Mouse (Mus musculus) Patski (cell line): ENCODE data around the gene Dlgap4. TPM values are rescaled to one million over a fixed set of nuclear protein-coding genes. Genes with fewer than 3 reads are reported as not detected.
A peak's percentile ranks its signal among the peaks of the same experiment; 100 is the strongest.

Experiments
- ATAC-seq: fragments of 100-300 bp; one replicate; pipeline ENCODE4 v1.8.0; 2021
- CTCF ChIA-PET: fragments of 350-600 bp; sonication (Branson Sonifier 250); formaldehyde crosslinking; loops from one replicate; lab custom pipeline; 2022; ENCODE audit warnings: inconsistent platforms; lab: Charles Lee
- POLR2A ChIA-PET: fragments of 350-600 bp; sonication (Branson Sonifier 250); formaldehyde crosslinking; loops from one replicate; lab custom pipeline; 2022; ENCODE audit warnings: antibody characterized with exemption, inconsistent platforms; lab: Charles Lee
- DNase-seq: peaks from one replicate; pipeline ENCODE4 v3.0.0-alpha.2; 2011; ENCODE audit warnings: low read depth, low spot score
- H3K27me3 ChIP-seq: fragments of 371-371 bp; one replicate; pipeline ENCODE4 v1.5.1; 2021
- CTCF ChIP-seq: fragments of 100-300 bp; IDR thresholded peaks from one replicate; pipeline ENCODE4 v1.5.1; 2021
- in situ Hi-C: fragments of 300-500 bp; cut with MboI; formaldehyde crosslinking; loops from 3 replicates; pipeline ENCODE4 v1.11.1; 2018; ENCODE audit warnings: low pct_unique_long_range_greater_than_20kb, mixed read lengths
- polyA plus RNA-seq: library from polyadenylated mRNA; unstranded; gene quantifications from one replicate; pipeline ENCODE4 v1.2.3, GENCODE M21; 2021

Dlgap4 gene
- polyA plus RNA-seq, 1 experiment from 2014 or later = 44.7 TPM

DNA sequence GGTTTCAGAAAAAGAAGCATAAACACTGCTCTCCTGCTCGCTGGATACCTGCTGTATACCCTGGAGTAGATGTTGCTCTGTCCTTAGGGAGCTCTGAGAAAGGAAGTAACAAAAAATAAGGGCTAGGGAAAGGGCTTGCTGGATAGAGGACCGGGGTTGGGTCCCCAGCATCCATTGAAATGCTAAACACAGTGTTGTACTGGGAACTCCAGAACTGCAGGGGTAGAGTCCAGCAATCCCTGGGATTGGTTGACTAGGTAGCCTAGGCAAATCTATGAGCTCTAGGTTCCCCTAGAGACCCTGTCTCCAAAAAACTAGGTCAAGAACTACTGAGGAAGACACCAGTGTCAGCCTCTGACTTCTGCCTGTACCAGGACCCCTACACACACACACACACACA, 27.6 kb downstream of the Dlgap4 start:
- in situ Hi-C loops = no loop called here
- peaks cover 54% of the 10 kb centered on the region for H3K27me3 ChIP-seq
- TF ChIP-seq CTCF = no peak
- CTCF ChIA-PET = no interaction called here
- ATAC-seq (no peak), DNase-seq (no peak)
- POLR2A ChIA-PET = no interaction called here

GRCm38 (mm10) chr2:156642931-156643330, 29.4 kb downstream of the Dlgap4 start:
- TF ChIP-seq CTCF = no peak
- CTCF ChIA-PET = no interaction called here
- POLR2A ChIA-PET = no interaction called here
- ATAC-seq (no peak), DNase-seq (no peak)
- in situ Hi-C loops = no loop called here
- H3K27me3 ChIP-seq = peaks cover 62% of the 10 kb centered on the region

GRCm38 (mm10) chr2:156643406-156643805, 29.9 kb downstream of the Dlgap4 start:
- H3K27me3 ChIP-seq = peaks cover 59% of the 10 kb centered on the region
- no peak for TF ChIP-seq CTCF
- ATAC-seq = no peak
- in situ Hi-C loops = no loop called here
- ChIA-PET POLR2A (no interaction called here), CTCF (no interaction called here)
- DNase-seq = no peak

GRCm38 (mm10) chr2:156645145-156645544, 31.6 kb downstream of the Dlgap4 start:
- H3K27me3 ChIP-seq = peaks cover 51% of the 10 kb centered on the region
- ChIA-PET POLR2A (interaction anchor here (0.6 kb wide), 1 partner anchor 1093 kb away, joined by 3 read pairs; no protein-coding TSS in a partner anchor), CTCF (no interaction called here)
- ATAC-seq (no peak), DNase-seq (no peak)
- no peak for TF ChIP-seq CTCF
- in situ Hi-C loops = no loop called here

DNA sequence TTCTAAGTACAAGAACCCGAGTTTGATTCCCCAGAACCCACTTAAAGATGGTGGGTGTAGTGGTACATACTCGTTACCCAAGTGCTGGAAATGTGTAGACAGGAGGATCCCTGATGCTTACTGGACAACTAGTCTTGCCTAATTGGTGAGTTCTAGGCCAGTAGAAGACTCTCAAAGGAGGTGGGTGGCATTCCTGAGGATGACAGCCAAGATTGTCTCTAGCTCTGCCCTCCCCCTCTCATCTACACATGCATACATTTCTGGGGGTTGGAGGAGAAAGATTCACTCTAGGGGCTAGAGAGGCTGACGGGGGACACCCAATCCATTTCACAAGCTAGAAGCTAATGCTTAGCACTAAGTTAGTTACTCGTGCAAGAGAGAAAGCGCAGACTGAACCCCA, 33.4 kb downstream of the Dlgap4 start:
- in situ Hi-C loops = no loop called here
- H3K27me3 ChIP-seq = peaks cover 50% of the 10 kb centered on the region
- ATAC-seq = no peak
- no peak for DNase-seq
- POLR2A ChIA-PET = no interaction called here
- CTCF ChIA-PET = no interaction called here
- TF ChIP-seq CTCF = no peak

DNA sequence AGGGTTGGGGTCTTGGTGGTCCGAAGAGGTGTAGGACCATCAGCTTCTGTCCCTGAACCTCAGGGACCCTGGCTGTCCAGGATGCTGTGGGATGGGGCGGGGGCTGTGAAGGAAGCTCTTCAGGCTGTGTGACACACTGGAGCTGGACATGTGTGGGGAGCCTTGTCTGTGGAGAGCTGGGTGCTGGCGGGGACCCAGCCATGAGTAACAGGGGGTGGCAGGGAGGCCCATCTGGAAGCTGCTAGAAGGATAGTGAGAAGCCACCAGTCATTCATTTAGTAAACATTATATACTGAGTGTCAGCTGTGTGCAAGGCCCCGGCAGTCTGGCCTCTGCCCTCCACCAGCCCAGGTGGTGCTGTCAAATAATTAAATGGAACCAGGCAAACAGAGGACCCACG, 34.5 kb downstream of the Dlgap4 start:
- ChIA-PET CTCF (no interaction called here), POLR2A (no interaction called here)
- no peak for TF ChIP-seq CTCF
- no peak for ATAC-seq
- DNase-seq = no peak
- in situ Hi-C loops = no loop called here
- peaks cover 43% of the 10 kb centered on the region for H3K27me3 ChIP-seq

DNA sequence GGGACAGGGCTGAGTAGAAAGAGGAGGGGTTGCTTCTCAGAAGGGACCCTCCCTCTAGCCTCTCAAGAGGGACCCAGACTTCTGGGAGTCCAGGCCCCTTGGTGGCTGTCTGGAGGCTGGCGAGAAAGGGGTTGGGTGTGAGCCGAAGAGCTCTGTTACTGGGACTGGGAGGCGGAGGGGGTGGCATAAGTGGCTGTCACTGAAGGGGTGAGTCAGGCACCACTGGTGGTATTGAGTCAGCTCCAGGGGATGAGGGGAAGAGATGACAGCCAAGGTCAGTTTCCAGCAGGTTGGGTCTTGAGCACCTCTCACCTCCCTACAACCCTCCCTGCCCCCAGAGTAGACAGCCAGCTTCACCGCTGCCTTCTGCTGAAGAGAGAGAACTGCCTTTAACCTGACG, 35.9 kb downstream of the Dlgap4 start:
- in situ Hi-C loops = no loop called here
- DNase-seq = no peak
- CTCF ChIA-PET = no interaction called here
- ATAC-seq = no peak
- no peak for TF ChIP-seq CTCF
- POLR2A ChIA-PET = no interaction called here
- H3K27me3 ChIP-seq = peaks cover 41% of the 10 kb centered on the region

- POLR2A ChIA-PET = no interaction called here
- in situ Hi-C loops = loop anchor here (25.0 kb wide), 1 partner anchor 614 kb away; no protein-coding TSS in a partner anchor
- no peak for ATAC-seq
- no peak for TF ChIP-seq CTCF
- DNase-seq = no peak
- CTCF ChIA-PET = no interaction called here
- H3K27me3 ChIP-seq = peaks cover 45% of the 10 kb centered on the region
Observed at GRCm38 (mm10) chr2:156651019-156651418, 37.5 kb downstream of the Dlgap4 start.

- peak; percentile 10 for DNase-seq
- POLR2A ChIA-PET = no interaction called here
- in situ Hi-C loops = loop anchor here (25.0 kb wide), 1 partner anchor 616 kb away; no protein-coding TSS in a partner anchor
- CTCF ChIA-PET = interaction anchor here (1.6 kb wide), 1 partner anchor 18 kb away, joined by 3 read pairs; no protein-coding TSS in a partner anchor
- peaks cover 35% of the 10 kb centered on the region for H3K27me3 ChIP-seq
- no peak for ATAC-seq
- TF ChIP-seq CTCF = no peak
Observed at GRCm38 (mm10) chr2:156652841-156653240, 39.3 kb downstream of the Dlgap4 start.

DNA sequence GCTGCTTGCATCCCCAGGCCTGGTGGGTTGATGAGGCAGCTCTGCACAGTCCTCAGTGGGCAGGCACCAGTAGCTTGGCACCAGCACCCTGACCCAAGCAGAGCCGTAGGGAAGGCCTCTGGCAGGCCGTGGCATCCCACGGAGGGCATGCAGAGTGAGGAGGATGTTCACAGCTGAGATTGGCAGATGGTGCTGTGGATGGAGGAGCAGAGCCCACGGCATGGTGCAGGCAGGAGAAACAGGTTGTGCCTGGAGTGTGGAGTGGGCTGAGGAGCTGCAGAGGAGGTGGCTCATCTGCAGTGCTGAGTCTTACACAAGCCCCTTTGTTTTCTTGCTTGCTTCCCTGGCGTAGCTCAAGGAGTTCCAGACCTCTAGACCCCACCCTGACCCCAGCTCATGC, 40.6 kb downstream of the Dlgap4 start:
- in situ Hi-C loops = loop anchor here (25.0 kb wide), 1 partner anchor 617 kb away; no protein-coding TSS in a partner anchor
- peaks cover 37% of the 10 kb centered on the region for H3K27me3 ChIP-seq
- ChIA-PET CTCF (no interaction called here), POLR2A (no interaction called here)
- no peak for TF ChIP-seq CTCF
- no peak for DNase-seq
- no peak for ATAC-seq

DNA sequence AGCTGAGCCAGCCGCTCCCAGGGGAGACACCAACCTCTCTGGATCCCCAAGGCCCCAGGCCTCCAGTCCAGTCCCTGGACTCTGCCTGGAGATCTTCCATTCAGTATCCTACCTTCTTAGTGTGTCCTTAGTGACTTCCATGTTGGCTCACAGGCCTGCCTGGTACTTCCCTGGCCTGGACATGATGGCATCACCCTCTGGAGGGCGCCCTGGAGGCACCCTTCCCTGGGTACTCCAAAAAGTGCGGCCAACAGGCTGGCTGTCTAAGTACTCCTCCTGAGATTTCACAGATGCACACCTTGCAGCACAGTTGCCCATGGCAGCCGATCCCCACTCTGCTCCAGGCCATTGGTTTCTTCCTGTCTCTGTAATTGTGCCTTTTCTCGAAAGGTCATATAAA, 42.1 kb downstream of the Dlgap4 start:
- ChIA-PET POLR2A (no interaction called here), CTCF (no interaction called here)
- in situ Hi-C loops = loop anchor here (25.0 kb wide), 1 partner anchor 618 kb away; no protein-coding TSS in a partner anchor
- H3K27me3 ChIP-seq = peaks cover 34% of the 10 kb centered on the region
- ATAC-seq = no peak
- no peak for DNase-seq
- TF ChIP-seq CTCF = no peak

DNA sequence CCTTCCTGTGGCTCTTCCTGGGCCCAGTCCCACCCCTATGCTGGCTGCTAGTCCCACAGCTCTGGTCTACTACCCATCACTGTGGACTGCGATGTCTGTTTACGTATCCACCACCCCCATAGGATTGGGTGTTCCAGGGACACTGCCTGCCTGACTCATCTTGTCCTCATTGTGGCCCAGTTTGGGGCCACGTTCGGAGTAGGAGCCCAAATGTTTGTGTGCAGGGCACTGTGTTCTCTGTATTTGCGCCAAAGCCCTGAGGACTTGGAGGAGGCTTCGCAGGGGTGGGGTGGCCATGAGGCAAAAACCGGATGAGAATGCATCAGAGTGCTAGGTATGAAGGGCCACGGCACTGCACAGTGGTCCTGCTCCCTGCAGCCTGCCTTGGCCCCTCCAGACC, 44.0 kb downstream of the Dlgap4 start:
- peaks cover 32% of the 10 kb centered on the region for H3K27me3 ChIP-seq
- CTCF ChIA-PET = interaction anchor here (1.4 kb wide), 1 partner anchor 19 kb away, joined by 3 read pairs; no protein-coding TSS in a partner anchor
- no peak for DNase-seq

More for the DNA sequence above, 44.0 kb downstream of the Dlgap4 start:
- no peak for TF ChIP-seq CTCF
- no peak for ATAC-seq
- POLR2A ChIA-PET = no interaction called here
- in situ Hi-C loops = loop anchor here (25.0 kb wide), 1 partner anchor 620 kb away; no protein-coding TSS in a partner anchor
